Mouse (Mus musculus) neural tube, embryonic 13.5 days (tissue): ENCODE data around the gene Cemip. TPM values are rescaled to one million over a fixed set of nuclear protein-coding genes. Genes with fewer than 3 reads are reported as not detected.
"Not testable (repeated sequence)": the region's sequence is repeated elsewhere in the genome, so short reads cannot be mapped to it uniquely, and the experiment has no call there.

Experiments
- ATAC-seq: fragments of 200-750 bp; cut with Nextera tagmentation; 2 replicates; pipeline ENCODE4 v1.8.0; 2017; ENCODE audit warnings: low read depth, mild to moderate bottlenecking, moderate TSS enrichment, moderate library complexity
- H3K27ac ChIP-seq: fragments of 300-500 bp; sonication (generic); replicated peaks from 2 replicates; pipeline ENCODE4 v1.5.1; 2015; ENCODE audit warnings: moderate library complexity, mild to moderate bottlenecking, inconsistent platforms
- H3K27me3 ChIP-seq: fragments of 300-500 bp; sonication (generic); 2 replicates; pipeline ENCODE4 v1.6.1; 2015; ENCODE audit warnings: mild to moderate bottlenecking, inconsistent platforms
- H3K36me3 ChIP-seq: fragments of 300-500 bp; sonication (generic); 2 replicates; pipeline ENCODE4 v1.6.1; 2015; ENCODE audit warnings: mild to moderate bottlenecking, inconsistent platforms
- H3K4me1 ChIP-seq: fragments of 300-500 bp; sonication (generic); replicated peaks from 2 replicates; pipeline ENCODE4 v1.6.1; 2015; ENCODE audit warnings: inconsistent platforms
- H3K4me2 ChIP-seq: fragments of 300-500 bp; sonication (generic); 2 replicates; pipeline ENCODE4 v1.6.1; 2015; ENCODE audit warnings: inconsistent platforms, mild to moderate bottlenecking, moderate library complexity
- H3K4me3 ChIP-seq: fragments of 300-500 bp; sonication (generic); 2 replicates; pipeline ENCODE4 v1.5.1; 2015; ENCODE audit warnings: mild to moderate bottlenecking, inconsistent platforms
- H3K9ac ChIP-seq: fragments of 300-500 bp; sonication (generic); 2 replicates; pipeline ENCODE4 v1.6.1; 2015; ENCODE audit warnings: moderate library complexity, mild to moderate bottlenecking, inconsistent platforms
- H3K9me3 ChIP-seq: fragments of 300-500 bp; sonication (generic); 2 replicates; pipeline ENCODE4 v1.6.1; 2016; ENCODE audit warnings: inconsistent platforms
- WGBS: fragments of 180-500 bp; shearing (Covaris S2); methylation state at CpG from one replicate; pipeline ENCODE4 v1.1.7; 2015; 5-methylcytosine and 5-hydroxymethylcytosine counted together
- polyA plus RNA-seq: library from polyadenylated mRNA; unstranded; fragments of >200 nt; fragmentation: Nextera tagmentation; extraction: Ambion mirVana; gene quantifications from 2 replicates; pipeline ENCODE4 v1.2.1, GENCODE M21; 2015

The Cemip gene
- 0.56 and 0.59 TPM in 2 replicates for polyA plus RNA-seq

- no peaks in the 10 kb centered on the region for H3K36me3 ChIP-seq
- peak within 1 kb of the TSS; percentile 68 for H3K9ac ChIP-seq
- no peak within 1 kb of the TSS for H3K27ac ChIP-seq
- H3K4me3 ChIP-seq = peak within 1 kb of the TSS; percentile 53
- H3K9me3 ChIP-seq = no peaks in the 10 kb centered on the region
- H3K4me1 ChIP-seq = peaks cover 14% of the 10 kb centered on the region
- ATAC-seq = peak; percentile 88
- peak within 1 kb of the TSS; percentile 89 for H3K4me2 ChIP-seq
- H3K27me3 ChIP-seq = peaks cover 47% of the 10 kb centered on the region
- WGBS = under 1% methylated on average over 54 of the region's 54 CpGs
These were observed at the start of gene Cemip for GRCm38 (mm10) chr7:84086039-84086829. Cemip (minus strand) TSS chr7:84086502.

DNA sequence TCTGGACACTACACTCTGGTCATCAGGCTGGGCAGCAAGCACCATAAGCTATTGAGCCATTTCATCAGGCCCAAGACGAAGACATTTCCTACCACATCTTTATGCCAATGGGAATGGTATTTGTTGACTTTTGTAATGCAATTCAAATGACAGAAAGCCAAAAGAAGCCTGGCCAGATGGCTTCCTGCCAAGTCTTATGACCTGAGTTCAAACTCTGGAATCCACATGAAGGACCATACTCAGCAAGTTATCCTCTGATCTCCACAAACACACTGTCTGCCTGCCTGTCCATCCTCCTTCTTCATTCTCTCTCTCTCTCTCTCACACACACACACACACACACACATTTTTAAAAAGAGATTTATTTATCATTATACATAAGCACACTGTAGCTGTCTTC is 46.4 kb upstream of the Cemip start:
- H3K27ac ChIP-seq = no peak overlapping the region
- H3K4me1 ChIP-seq = peaks cover 38% of the 10 kb centered on the region
- 74% methylated on average over 1 of the region's 1 CpGs for WGBS
- H3K9ac ChIP-seq = no peak overlapping the region
- no peak overlapping the region for H3K4me3 ChIP-seq
- no peaks in the 10 kb centered on the region for H3K9me3 ChIP-seq
- no peaks in the 10 kb centered on the region for H3K36me3 ChIP-seq
- no peak overlapping the region for H3K4me2 ChIP-seq
- ATAC-seq = no peak
- no peaks in the 10 kb centered on the region for H3K27me3 ChIP-seq

DNA sequence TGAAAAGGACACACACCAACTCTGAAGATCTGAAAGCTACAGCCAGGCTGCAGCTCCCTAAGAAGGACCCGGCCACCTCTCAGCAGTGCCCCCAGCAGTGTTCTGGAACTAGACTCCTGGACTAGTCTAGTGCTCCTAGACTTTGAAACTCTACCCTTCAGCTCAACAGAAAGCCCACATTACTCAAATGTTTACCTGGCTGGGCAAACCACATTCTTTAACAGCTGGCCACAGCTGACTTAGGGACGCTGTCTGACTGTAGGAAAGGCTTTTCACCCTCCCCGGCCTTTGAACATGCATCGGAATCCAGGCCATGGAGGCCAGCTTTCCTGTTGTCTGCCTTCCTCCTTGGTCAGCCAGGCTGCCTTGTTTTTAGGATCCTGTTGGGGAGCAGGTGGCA is 45.4 kb upstream of the Cemip start:
- H3K4me2 ChIP-seq = no peak overlapping the region
- 90% methylated on average over 4 of the region's 4 CpGs for WGBS
- H3K36me3 ChIP-seq = no peaks in the 10 kb centered on the region
- H3K4me1 ChIP-seq = peaks cover 38% of the 10 kb centered on the region
- no peak for ATAC-seq
- no peak overlapping the region for H3K9ac ChIP-seq
- H3K4me3 ChIP-seq = no peak overlapping the region
- no peak overlapping the region for H3K27ac ChIP-seq
- no peaks in the 10 kb centered on the region for H3K27me3 ChIP-seq
- H3K9me3 ChIP-seq = no peaks in the 10 kb centered on the region

GRCm38 (mm10) chr7:84128661-84129060 is 42.4 kb upstream of the Cemip start:
- Histone ChIP-seq H3K4me3 (no peak overlapping the region), H3K27me3 (no peaks in the 10 kb centered on the region), H3K9ac (no peak overlapping the region), H3K4me1 (peaks cover 49% of the 10 kb centered on the region), H3K27ac (0 out of 2 replicates have a peak overlapping the region, but pooled peaks have one; percentile 23), H3K4me2 (no peak overlapping the region), H3K36me3 (no peaks in the 10 kb centered on the region), H3K9me3 (no peaks in the 10 kb centered on the region)
- 81% methylated on average over 8 of the region's 8 CpGs for WGBS
- ATAC-seq = no peak

- no peak for ATAC-seq
- 92% methylated on average over 1 of the region's 1 CpGs for WGBS
- no peak overlapping the region for H3K4me3 ChIP-seq
These were observed 39.4 kb upstream of the Cemip start for GRCm38 (mm10) chr7:84125730-84126129.

GRCm38 (mm10) chr7:84123651-84124050 is 37.3 kb upstream of the Cemip start:
- H3K9ac ChIP-seq, H3K27me3 ChIP-seq, ATAC-seq, H3K9me3 ChIP-seq, H3K4me2 ChIP-seq, H3K36me3 ChIP-seq, H3K27ac ChIP-seq, H3K4me3 ChIP-seq: not testable (repeated sequence)
- H3K4me1 ChIP-seq = peaks cover 56% of the 10 kb centered on the region
- WGBS = 83% methylated on average over 4 of the region's 4 CpGs

More at GRCm38 (mm10) chr7:84125730-84126129, 39.4 kb upstream of the Cemip start:
- no peaks in the 10 kb centered on the region for H3K36me3 ChIP-seq
- H3K9me3 ChIP-seq = no peaks in the 10 kb centered on the region
- no peak overlapping the region for H3K4me2 ChIP-seq
- no peak overlapping the region for H3K27ac ChIP-seq
- peaks cover 50% of the 10 kb centered on the region for H3K4me1 ChIP-seq
- H3K27me3 ChIP-seq = no peaks in the 10 kb centered on the region
- H3K9ac ChIP-seq = no peak overlapping the region

DNA sequence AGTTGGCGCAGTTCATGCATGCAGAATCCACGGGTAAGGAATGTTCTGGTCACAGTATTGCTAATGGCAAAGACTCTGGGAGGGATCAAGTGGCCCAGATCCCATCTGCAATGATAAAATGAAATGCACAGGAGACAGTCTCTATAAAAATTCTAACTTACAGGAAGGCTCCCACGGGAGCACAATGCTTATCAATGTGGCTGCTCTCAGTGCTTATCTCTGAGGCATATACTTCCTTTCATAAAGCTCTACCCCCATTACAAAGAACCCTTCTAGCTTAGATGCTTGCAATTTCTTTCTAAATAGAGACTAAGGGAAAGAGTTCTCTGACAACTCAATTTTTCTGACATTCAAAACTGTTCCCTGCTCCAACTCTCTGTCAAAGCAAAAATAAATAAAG is 35.5 kb upstream of the Cemip start:
- no peaks in the 10 kb centered on the region for H3K27me3 ChIP-seq
- ATAC-seq = no peak
- H3K9ac ChIP-seq = no peak overlapping the region
- no peak overlapping the region for H3K4me3 ChIP-seq
- peaks cover 59% of the 10 kb centered on the region for H3K4me1 ChIP-seq
- H3K27ac ChIP-seq = no peak overlapping the region
- no peaks in the 10 kb centered on the region for H3K9me3 ChIP-seq
- no peak overlapping the region for H3K4me2 ChIP-seq
- no peaks in the 10 kb centered on the region for H3K36me3 ChIP-seq
- WGBS = 81% methylated on average over 3 of the region's 3 CpGs

DNA sequence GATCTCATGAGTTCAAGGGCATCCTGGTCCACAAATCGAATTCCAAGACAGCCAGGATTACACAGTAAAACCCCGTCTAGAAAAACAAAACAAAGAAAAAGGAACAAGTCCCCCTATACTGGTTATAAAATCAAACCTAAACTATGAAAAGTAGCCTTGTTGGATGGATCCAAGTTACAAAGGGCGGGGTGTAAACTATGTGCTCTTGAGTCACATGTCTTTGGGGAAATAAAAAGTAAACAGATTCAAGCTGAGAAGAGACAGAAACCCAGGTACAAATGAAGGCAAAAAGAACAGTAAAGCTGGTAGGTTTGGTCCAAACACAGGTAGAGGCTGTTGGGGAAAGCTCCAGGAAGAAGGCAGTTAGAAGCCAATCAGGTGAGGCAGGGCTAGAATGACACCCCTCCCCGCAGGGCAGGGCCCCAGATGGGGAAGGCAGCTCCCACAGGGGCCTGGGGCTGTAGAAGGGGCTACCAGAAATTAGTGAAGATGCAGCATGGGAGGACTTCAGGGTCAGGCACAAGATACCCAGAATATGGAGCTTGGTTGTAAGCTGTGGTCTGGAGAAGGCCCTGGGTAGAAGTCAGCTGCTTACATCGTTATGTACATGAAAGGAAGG is 33.9 kb upstream of the Cemip start:
- H3K9ac ChIP-seq = no peak overlapping the region
- no peak overlapping the region for H3K4me2 ChIP-seq
- ATAC-seq = no peak
- no peak overlapping the region for H3K4me3 ChIP-seq
- no peaks in the 10 kb centered on the region for H3K36me3 ChIP-seq
- no peaks in the 10 kb centered on the region for H3K27me3 ChIP-seq
- no peaks in the 10 kb centered on the region for H3K9me3 ChIP-seq
- H3K4me1 ChIP-seq = peaks cover 63% of the 10 kb centered on the region
- no peak overlapping the region for H3K27ac ChIP-seq
- 66% methylated on average over 5 of the region's 5 CpGs for WGBS

- Histone ChIP-seq H3K9me3 (no peaks in the 10 kb centered on the region), H3K4me3 (no peak overlapping the region), H3K4me1 (peaks cover 70% of the 10 kb centered on the region), H3K4me2 (no peak overlapping the region), H3K27ac (peak overlapping the region; percentile 49), H3K36me3 (no peaks in the 10 kb centered on the region), H3K9ac (no peak overlapping the region), H3K27me3 (no peaks in the 10 kb centered on the region)
- no peak for ATAC-seq
- WGBS = 31% methylated on average over 12 of the region's 12 CpGs
These were observed 33.2 kb upstream of the Cemip start for GRCm38 (mm10) chr7:84119216-84120105.

GRCm38 (mm10) chr7:84117543-84118122 is 31.3 kb upstream of the Cemip start:
- Histone ChIP-seq H3K27me3 (no peaks in the 10 kb centered on the region), H3K4me2 (no peak overlapping the region), H3K9ac (no peak overlapping the region), H3K36me3 (peaks cover 5% of the 10 kb centered on the region; the same call in 1 of the 2 replicates), H3K4me1 (peaks cover 83% of the 10 kb centered on the region), H3K9me3 (no peaks in the 10 kb centered on the region), H3K4me3 (no peak overlapping the region), H3K27ac (no peak overlapping the region)
- ATAC-seq = no peak
- WGBS = 87% methylated on average over 6 of the region's 6 CpGs

GRCm38 (mm10) chr7:84116621-84117542 is 30.6 kb upstream of the Cemip start:
- no peak overlapping the region for H3K4me2 ChIP-seq
- H3K36me3 ChIP-seq = peaks cover 5% of the 10 kb centered on the region; the same call in 1 of the 2 replicates
- 84% methylated on average over 7 of the region's 7 CpGs for WGBS
- no peak overlapping the region for H3K27ac ChIP-seq
- no peaks in the 10 kb centered on the region for H3K9me3 ChIP-seq
- no peak overlapping the region for H3K9ac ChIP-seq
- no peak for ATAC-seq
- peaks cover 85% of the 10 kb centered on the region for H3K4me1 ChIP-seq
- no peak overlapping the region for H3K4me3 ChIP-seq
- no peaks in the 10 kb centered on the region for H3K27me3 ChIP-seq
